Mouse (Mus musculus): ENCODE data around the gene Papolg. TPM values are rescaled to one million over a fixed set of nuclear protein-coding genes. Genes with fewer than 3 reads are reported as not detected.

The Papolg gene
- total and polyA plus RNA-seq, 3 experiments = 6.5 to 7.9 TPM; not detected in 1

DNA sequence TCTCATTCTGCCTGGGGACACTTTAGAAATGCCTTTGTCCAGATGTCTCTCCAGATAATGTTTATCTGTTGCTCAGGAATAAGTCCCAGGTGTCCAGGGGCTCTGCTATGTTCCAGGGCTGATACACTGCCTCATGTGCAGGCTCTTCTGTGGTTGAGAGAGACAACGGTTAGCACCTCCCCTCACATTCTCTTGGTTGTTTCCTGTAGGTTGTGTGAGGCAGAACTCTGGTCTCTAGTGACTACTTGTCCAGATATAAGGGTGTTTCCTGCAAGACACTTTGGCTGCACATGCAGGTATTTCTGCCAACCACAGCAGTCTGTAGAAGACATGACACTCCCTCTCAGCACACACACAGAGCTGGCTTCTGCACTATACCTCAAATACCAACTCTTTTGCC, 76.3 kb downstream of the Papolg start:
- no peak overlapping the region for H3K4me3 ChIP-seq (ENCODE audit: control insufficient read depth in 1 of 2, insufficient read depth in 1 of 2, low read depth in 2 of 2, low read length in 2 of 2)
- no peaks in the 10 kb centered on the region for H3K79me2 ChIP-seq (ENCODE audit: control insufficient read depth, insufficient read depth, low read length, poor library complexity)
- no peak overlapping the region for H3K9ac ChIP-seq (ENCODE audit: control insufficient read depth, low read depth, low read length, poor library complexity, severe bottlenecking)
- peaks cover 2 to 5% of the 10 kb centered on the region in 2 experiments; a peak in 3 of 4 replicates for H3K4me1 ChIP-seq (ENCODE audit: control insufficient read depth in 1 of 2, insufficient read depth in 2 of 2, low read length in 2 of 2)
- H3K9me3 ChIP-seq (replicated peaks; ENCODE audit: insufficient read depth, low read length) = no peaks in the 10 kb centered on the region
- TF ChIP-seq POLR2AphosphoS2 (IDR thresholded peaks at IDR 0.05; ENCODE audit: low read length) (no peak), ZMIZ1 (IDR thresholded peaks at IDR 0.05; ENCODE audit: low read depth, low read length) (no peak), TCF12 (IDR thresholded peaks at IDR 0.05; ENCODE audit: low read depth, low read length) (0 out of 2 replicates have a peak, but pooled peaks have one; percentile 7), MXI1 (IDR thresholded peaks at IDR 0.05; ENCODE audit: low read depth, low read length) (no peak)
- DNase-seq (ENCODE audit: low read depth, low spot score) = no peak
- H3K36me3 ChIP-seq (ENCODE audit: control insufficient read depth in 1 of 2, insufficient read depth in 2 of 2, low read length in 2 of 2) = peaks cover 0 to 10% of the 10 kb centered on the region in 2 experiments; a peak in 2 of 4 replicates
- no peaks in the 10 kb centered on the region for H3K27me3 ChIP-seq (ENCODE audit: control insufficient read depth in 1 of 2, insufficient read depth in 2 of 2, low read length in 2 of 2)
- H3K27ac ChIP-seq (ENCODE audit: control insufficient read depth, low read depth, low read length) = no peak overlapping the region

Other genes starting within 250 kb of the Papolg start
- 52.5 and 55.3 TPM in 2 replicates for gene Pus10, start 229.6 kb downstream of the Papolg start, total RNA-seq (2012; rRNA removed)
- 100 to 1,000 TPM in 1 of 2 experiments, 10 to 100 TPM in 1; 43.4 to 416 TPM for gene Pus10, start 229.6 kb downstream of the Papolg start, polyA plus RNA-seq (2012; ENCODE audit: insufficient read depth in 1 of 2, insufficient read length in 2 of 2, low read depth in 1 of 2, low replicate concordance in 2 of 2, missing spikeins in 1 of 2)
- 24.7 and 32.1 TPM in 2 replicates for gene Pex13, start 229.3 kb downstream of the Papolg start, total RNA-seq (2012; rRNA removed)
- gene Pex13, start 229.3 kb downstream of the Papolg start, polyA plus RNA-seq (2012; ENCODE audit: insufficient read depth in 1 of 2, insufficient read length in 2 of 2, low read depth in 1 of 2, low replicate concordance in 2 of 2, missing spikeins in 1 of 2) = 10 to 100 TPM in 1 of 2 experiments, not detected in 1; 24.7 TPM
- 0.42 and 1.2 TPM in 2 replicates for gene Rel, start 124.3 kb downstream of the Papolg start, total RNA-seq (2012; rRNA removed)
- 1 to 10 TPM in 1 of 2 experiments, not detected in 1; 2.5 TPM for gene Rel, start 124.3 kb downstream of the Papolg start, polyA plus RNA-seq (2012; ENCODE audit: insufficient read depth in 1 of 2, insufficient read length in 2 of 2, low read depth in 1 of 2, low replicate concordance in 2 of 2, missing spikeins in 1 of 2)
- gene A830031A19Rik, start 179.8 kb upstream of the Papolg start, total RNA-seq (2012; rRNA removed) = not detected in 2 replicates
- not detected for gene A830031A19Rik, start 179.8 kb upstream of the Papolg start, polyA plus RNA-seq (2012; ENCODE audit: insufficient read depth in 1 of 2, insufficient read length in 2 of 2, low read depth in 1 of 2, low replicate concordance in 2 of 2, missing spikeins in 1 of 2)
- 37.0 and 43.8 TPM in 2 replicates for gene Bcl11a, start 182.8 kb upstream of the Papolg start, total RNA-seq (2012; rRNA removed)
- gene Bcl11a, start 182.8 kb upstream of the Papolg start, polyA plus RNA-seq (2012; ENCODE audit: insufficient read depth in 1 of 2, insufficient read length in 2 of 2, low read depth in 1 of 2, low replicate concordance in 2 of 2, missing spikeins in 1 of 2) = 100 to 1,000 TPM in 1 of 2 experiments, 10 to 100 TPM in 1; 83.8 to 112 TPM